Mouse (Mus musculus) cerebellum, postnatal 14 days (tissue): Measurements from ENCODE around the gene 4922502D21Rik.

Experiments
- DNase-seq, 2 experiments: peaks; one replicate each; pipeline ENCODE4 v3.0.0; 2021; ENCODE audit warnings: mixed read lengths in 2 of 2

Gene 4922502D21Rik

GRCm38 (mm10) chr6:129304180-129304579 is 27.4 kb downstream of the 4922502D21Rik start:
- no peak for DNase-seq

- no peak for DNase-seq
These were observed 42.9 kb downstream of the 4922502D21Rik start for GRCm38 (mm10) chr6:129288708-129289107.

- DNase-seq, result no peak
These were observed 47.1 kb downstream of the 4922502D21Rik start for GRCm38 (mm10) chr6:129284384-129285104.

GRCm38 (mm10) chr6:129283271-129283670 is 48.3 kb downstream of the 4922502D21Rik start:
- no peak for DNase-seq

- DNase-seq, result no peak
These were observed 55.1 kb downstream of the 4922502D21Rik start for GRCm38 (mm10) chr6:129276483-129276882.

GRCm38 (mm10) chr6:129275624-129276203 is 55.9 kb downstream of the 4922502D21Rik start:
- DNase-seq, result no peak

- DNase-seq, result no peak
These were observed 56.4 kb downstream of the 4922502D21Rik start, which contains the start of gene Cd69 for GRCm38 (mm10) chr6:129275220-129275619. Cd69 (minus strand) TSS chr6:129275436.

- DNase-seq, result no peak
These were observed 57.1 kb downstream of the 4922502D21Rik start for GRCm38 (mm10) chr6:129274476-129274875.

- DNase-seq, result no peak
These were observed 57.9 kb downstream of the 4922502D21Rik start for GRCm38 (mm10) chr6:129273662-129274061.
